Mouse (Mus musculus): ENCODE data around the gene Ints11. TPM values are rescaled to one million over a fixed set of nuclear protein-coding genes. Genes with fewer than 3 reads are reported as not detected.

Ints11 gene
- polyA plus RNA-seq, 1 experiment from 2014 or later: 70.1 TPM

DNA sequence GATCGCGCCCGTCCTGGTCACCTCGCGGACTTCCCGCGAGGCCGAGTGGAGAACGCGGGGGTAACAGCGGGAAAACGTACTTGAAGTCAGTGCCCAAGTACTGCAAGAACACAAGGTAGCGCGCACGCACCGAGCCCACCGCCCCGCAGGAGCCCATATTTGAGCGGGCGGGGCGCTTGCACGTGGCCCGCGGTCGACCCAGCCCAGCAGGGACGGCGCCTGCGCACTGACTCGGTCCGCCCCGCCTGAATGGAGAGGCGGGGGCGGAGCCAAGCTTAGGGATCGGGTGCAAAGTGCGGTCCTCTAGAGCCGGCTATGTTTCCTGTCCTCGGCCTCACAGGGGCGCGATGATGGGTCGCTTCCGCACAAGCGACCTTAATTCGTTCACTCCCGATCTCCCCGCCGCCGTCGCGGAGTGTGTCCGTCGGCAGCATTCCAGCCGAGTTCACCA is 22.2 kb downstream of the Ints11 start, which contains the start of the genes Pusl1 and Acap3:
Pusl1 (minus strand) TSS at position 231 of the 451 bp plus-strand sequence.
Acap3 (plus strand) TSS at position 272 of the 451 bp plus-strand sequence.
- H3K27ac ChIP-seq (ENCODE audit: low read length): peak within 1 kb of the TSS; percentile 96
- peak; percentile 85 for ATAC-seq (ENCODE audit: insufficient number of reproducible peaks, insufficient read depth, low FRiP score, low read depth)
- H3K4me3 ChIP-seq (ENCODE audit: low read depth, low read length): peak within 1 kb of the TSS; percentile 88
- H3K9me3 ChIP-seq (ENCODE audit: control insufficient read depth, low read depth, low read length): no peaks in the 10 kb centered on the region
- peak within 1 kb of the TSS; percentile 71 for H3K9ac ChIP-seq (replicated peaks; ENCODE audit: low read depth, low read length)
- peaks cover 31% of the 10 kb centered on the region for H3K4me1 ChIP-seq (ENCODE audit: control insufficient read depth, insufficient read depth, low read length)
- H3K4me2 ChIP-seq (replicated peaks; ENCODE audit: low read depth, low read length): peak within 1 kb of the TSS; percentile 91
- WGBS: under 1% methylated on average over 52 of the region's 52 CpGs
- peaks cover 33% of the 10 kb centered on the region for H3K36me3 ChIP-seq (ENCODE audit: control insufficient read depth, insufficient read depth, low read length)
- no peaks in the 10 kb centered on the region for H3K27me3 ChIP-seq (ENCODE audit: control insufficient read depth, insufficient read depth, low read length)

DNA sequence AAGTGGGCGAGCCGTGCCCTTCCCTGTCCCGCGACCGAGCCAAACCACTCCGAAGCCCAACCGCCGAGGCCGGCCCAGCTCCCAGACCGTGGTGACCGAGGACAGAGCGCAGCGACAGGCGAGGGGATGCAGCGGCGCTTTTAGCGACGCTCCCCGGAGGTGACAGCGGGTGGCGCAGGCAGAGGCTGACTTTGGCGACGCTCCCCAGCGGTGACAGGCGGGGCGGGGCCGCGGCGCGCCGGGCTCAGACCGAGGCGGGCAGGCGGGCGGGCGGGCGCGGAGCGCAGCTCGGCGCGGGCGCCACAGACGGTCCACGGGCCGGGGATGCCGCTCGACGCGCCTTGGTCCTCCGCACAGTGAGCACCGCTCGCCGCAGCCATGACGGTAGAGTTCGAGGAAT is 22.7 kb downstream of the Ints11 start:
- ATAC-seq (ENCODE audit: insufficient number of reproducible peaks, insufficient read depth, low FRiP score, low read depth): peak; percentile 89
- H3K36me3 ChIP-seq (ENCODE audit: control insufficient read depth, insufficient read depth, low read length): peaks cover 32% of the 10 kb centered on the region
- WGBS: under 1% methylated on average over 27 of the region's 56 CpGs

GRCm38 (mm10) chr4:155892438-155893211 is 23.3 kb downstream of the Ints11 start:
- peak; percentile 12 for ATAC-seq (ENCODE audit: insufficient number of reproducible peaks, insufficient read depth, low FRiP score, low read depth)
- H3K9me3 ChIP-seq (ENCODE audit: control insufficient read depth, low read depth, low read length): no peaks in the 10 kb centered on the region
- peaks cover 27% of the 10 kb centered on the region for H3K36me3 ChIP-seq (ENCODE audit: control insufficient read depth, insufficient read depth, low read length)
- peak overlapping the region; percentile 88 for H3K4me3 ChIP-seq (ENCODE audit: low read depth, low read length)
- peak overlapping the region; percentile 91 for H3K4me2 ChIP-seq (replicated peaks; ENCODE audit: low read depth, low read length)
- peak overlapping the region; percentile 96 for H3K27ac ChIP-seq (ENCODE audit: low read length)
- H3K4me1 ChIP-seq (ENCODE audit: control insufficient read depth, insufficient read depth, low read length): peaks cover 31% of the 10 kb centered on the region
- peak overlapping the region; percentile 71 for H3K9ac ChIP-seq (replicated peaks; ENCODE audit: low read depth, low read length)
- no peaks in the 10 kb centered on the region for H3K27me3 ChIP-seq (ENCODE audit: control insufficient read depth, insufficient read depth, low read length)
- 4% methylated on average over 37 of the region's 37 CpGs for WGBS

More for the DNA sequence above, 22.7 kb downstream of the Ints11 start:
- Histone ChIP-seq H3K9ac (replicated peaks; ENCODE audit: low read depth, low read length) (peak overlapping the region; percentile 71), H3K4me2 (replicated peaks; ENCODE audit: low read depth, low read length) (peak overlapping the region; percentile 91), H3K27ac (ENCODE audit: low read length) (peak overlapping the region; percentile 96), H3K27me3 (ENCODE audit: control insufficient read depth, insufficient read depth, low read length) (no peaks in the 10 kb centered on the region), H3K4me3 (ENCODE audit: low read depth, low read length) (peak overlapping the region; percentile 88), H3K4me1 (ENCODE audit: control insufficient read depth, insufficient read depth, low read length) (peaks cover 31% of the 10 kb centered on the region), H3K9me3 (ENCODE audit: control insufficient read depth, low read depth, low read length) (no peaks in the 10 kb centered on the region)

GRCm38 (mm10) chr4:155893212-155893690 is 23.9 kb downstream of the Ints11 start:
- Histone ChIP-seq H3K36me3 (ENCODE audit: control insufficient read depth, insufficient read depth, low read length) (peaks cover 21% of the 10 kb centered on the region), H3K27me3 (ENCODE audit: control insufficient read depth, insufficient read depth, low read length) (no peaks in the 10 kb centered on the region), H3K27ac (ENCODE audit: low read length) (no peak overlapping the region), H3K9me3 (ENCODE audit: control insufficient read depth, low read depth, low read length) (no peaks in the 10 kb centered on the region), H3K4me3 (ENCODE audit: low read depth, low read length) (peak overlapping the region; percentile 88), H3K4me1 (ENCODE audit: control insufficient read depth, insufficient read depth, low read length) (peaks cover 31% of the 10 kb centered on the region), H3K9ac (replicated peaks; ENCODE audit: low read depth, low read length) (peak overlapping the region; percentile 71; the same call in 1 of the 2 replicates), H3K4me2 (replicated peaks; ENCODE audit: low read depth, low read length) (peak overlapping the region; percentile 91)
- 73% methylated on average over 8 of the region's 8 CpGs for WGBS
- ATAC-seq (ENCODE audit: insufficient number of reproducible peaks, insufficient read depth, low FRiP score, low read depth): no peak

- Histone ChIP-seq H3K4me3 (ENCODE audit: low read depth, low read length) (peak overlapping the region; percentile 8; the same call in 1 of the 2 replicates), H3K4me2 (replicated peaks; ENCODE audit: low read depth, low read length) (peak overlapping the region; percentile 31), H3K36me3 (ENCODE audit: control insufficient read depth, insufficient read depth, low read length) (peaks cover 10% of the 10 kb centered on the region), H3K4me1 (ENCODE audit: control insufficient read depth, insufficient read depth, low read length) (peaks cover 31% of the 10 kb centered on the region), H3K27me3 (ENCODE audit: control insufficient read depth, insufficient read depth, low read length) (no peaks in the 10 kb centered on the region), H3K9me3 (ENCODE audit: control insufficient read depth, low read depth, low read length) (no peaks in the 10 kb centered on the region), H3K27ac (ENCODE audit: low read length) (no peak overlapping the region), H3K9ac (replicated peaks; ENCODE audit: low read depth, low read length) (0 out of 2 replicates have a peak overlapping the region, but pooled peaks have one; percentile 11)
- ATAC-seq (ENCODE audit: insufficient number of reproducible peaks, insufficient read depth, low FRiP score, low read depth): no peak
- WGBS: 24% methylated on average over 8 of the region's 8 CpGs
Measured at GRCm38 (mm10) chr4:155894311-155894881, 25.1 kb downstream of the Ints11 start.

GRCm38 (mm10) chr4:155895216-155895615 is 25.9 kb downstream of the Ints11 start:
- Histone ChIP-seq H3K4me2 (replicated peaks; ENCODE audit: low read depth, low read length) (peak overlapping the region; percentile 31), H3K9me3 (ENCODE audit: control insufficient read depth, low read depth, low read length) (no peaks in the 10 kb centered on the region), H3K4me3 (ENCODE audit: low read depth, low read length) (no peak overlapping the region), H3K27ac (ENCODE audit: low read length) (no peak overlapping the region), H3K4me1 (ENCODE audit: control insufficient read depth, insufficient read depth, low read length) (peaks cover 29% of the 10 kb centered on the region), H3K36me3 (ENCODE audit: control insufficient read depth, insufficient read depth, low read length) (peaks cover 12% of the 10 kb centered on the region), H3K27me3 (ENCODE audit: control insufficient read depth, insufficient read depth, low read length) (no peaks in the 10 kb centered on the region), H3K9ac (replicated peaks; ENCODE audit: low read depth, low read length) (no peak overlapping the region)
- 31% methylated on average over 6 of the region's 6 CpGs for WGBS
- ATAC-seq (ENCODE audit: insufficient number of reproducible peaks, insufficient read depth, low FRiP score, low read depth): no peak

DNA sequence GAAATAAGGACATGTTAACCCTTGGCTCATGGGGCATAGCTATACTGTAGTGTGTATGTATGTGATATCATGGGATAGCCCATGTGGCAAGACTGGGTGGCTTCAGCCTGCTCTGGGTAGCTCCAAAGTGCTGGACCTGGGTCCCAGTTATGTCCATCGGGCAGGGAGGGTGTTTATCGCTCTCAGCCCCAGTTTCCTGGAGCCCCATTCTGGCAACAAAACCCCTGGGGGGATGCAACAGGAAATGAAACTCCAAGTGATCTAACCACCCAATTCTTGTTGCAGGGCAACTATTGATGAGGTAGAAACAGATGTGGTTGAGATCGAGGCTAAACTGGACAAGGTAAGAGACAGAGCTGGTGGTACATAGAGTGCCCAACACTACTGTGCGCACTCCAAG is 26.5 kb downstream of the Ints11 start:
- no peak overlapping the region for H3K4me2 ChIP-seq (replicated peaks; ENCODE audit: low read depth, low read length)
- no peaks in the 10 kb centered on the region for H3K9me3 ChIP-seq (ENCODE audit: control insufficient read depth, low read depth, low read length)
- no peaks in the 10 kb centered on the region for H3K27me3 ChIP-seq (ENCODE audit: control insufficient read depth, insufficient read depth, low read length)
- peaks cover 11% of the 10 kb centered on the region for H3K36me3 ChIP-seq (ENCODE audit: control insufficient read depth, insufficient read depth, low read length)
- H3K9ac ChIP-seq (replicated peaks; ENCODE audit: low read depth, low read length): no peak overlapping the region
- no peak overlapping the region for H3K27ac ChIP-seq (ENCODE audit: low read length)
- H3K4me3 ChIP-seq (ENCODE audit: low read depth, low read length): no peak overlapping the region
- peaks cover 24% of the 10 kb centered on the region for H3K4me1 ChIP-seq (ENCODE audit: control insufficient read depth, insufficient read depth, low read length)
- no peak for ATAC-seq (ENCODE audit: insufficient number of reproducible peaks, insufficient read depth, low FRiP score, low read depth)
- WGBS: 96% methylated on average over 4 of the region's 4 CpGs

GRCm38 (mm10) chr4:155896461-155896860 is 27.1 kb downstream of the Ints11 start:
- Histone ChIP-seq H3K27ac (ENCODE audit: low read length) (no peak overlapping the region), H3K4me2 (replicated peaks; ENCODE audit: low read depth, low read length) (no peak overlapping the region), H3K4me3 (ENCODE audit: low read depth, low read length) (no peak overlapping the region), H3K4me1 (ENCODE audit: control insufficient read depth, insufficient read depth, low read length) (peaks cover 24% of the 10 kb centered on the region), H3K36me3 (ENCODE audit: control insufficient read depth, insufficient read depth, low read length) (peaks cover 11% of the 10 kb centered on the region), H3K27me3 (ENCODE audit: control insufficient read depth, insufficient read depth, low read length) (no peaks in the 10 kb centered on the region), H3K9ac (replicated peaks; ENCODE audit: low read depth, low read length) (no peak overlapping the region), H3K9me3 (ENCODE audit: control insufficient read depth, low read depth, low read length) (no peaks in the 10 kb centered on the region)
- ATAC-seq (ENCODE audit: insufficient number of reproducible peaks, insufficient read depth, low FRiP score, low read depth): no peak
- 97% methylated on average over 12 of the region's 12 CpGs for WGBS

All from stomach, embryonic 14.5 days (tissue).